Mouse (Mus musculus) embryonic facial prominence, embryonic 10.5 days (tissue): ENCODE results near the gene Ugt2a3. TPM values are rescaled to one million over a fixed set of nuclear protein-coding genes. Genes with fewer than 3 reads are reported as not detected.
"Not testable (repeated sequence)": the region's sequence is repeated elsewhere in the genome, so short reads cannot be mapped to it uniquely, and the experiment has no call there.

Experiments used
- DNase-seq: peaks from one replicate; pipeline ENCODE4 v3.0.0-alpha.2; 2017; ENCODE audit warnings: low spot score
- H3K27ac ChIP-seq: fragments of 300-500 bp; sonication (generic); replicated peaks from 2 replicates; pipeline ENCODE4 v1.5.1; 2016; ENCODE audit warnings: mild to moderate bottlenecking
- H3K27me3 ChIP-seq: fragments of 300-500 bp; sonication (generic); replicated peaks from 2 replicates; pipeline ENCODE4 v1.6.1; 2016; ENCODE audit warnings: low read depth, mild to moderate bottlenecking; ENCODE audit not compliant: poor library complexity, severe bottlenecking
- H3K36me3 ChIP-seq: fragments of 300-500 bp; sonication (generic); replicated peaks from 2 replicates; pipeline ENCODE4 v1.6.1; 2016; ENCODE audit warnings: mild to moderate bottlenecking, moderate library complexity
- H3K4me1 ChIP-seq: fragments of 300-500 bp; sonication (generic); 2 replicates; pipeline ENCODE4 v1.6.1; 2016
- H3K4me3 ChIP-seq: fragments of 300-500 bp; sonication (generic); 2 replicates; pipeline ENCODE4 v1.5.1; 2016; ENCODE audit warnings: mild to moderate bottlenecking, moderate library complexity
- H3K9me3 ChIP-seq: fragments of 300-500 bp; sonication (generic); 2 replicates; pipeline ENCODE4 v1.6.1; 2016; ENCODE audit warnings: mild to moderate bottlenecking
- WGBS: fragments of 180-500 bp; shearing (Covaris S2); methylation state at CpG from one replicate; pipeline ENCODE4 v1.1.7; 2016; 5-methylcytosine and 5-hydroxymethylcytosine counted together
- polyA plus RNA-seq: library from polyadenylated mRNA; unstranded; fragments of >200 nt; fragmentation: Nextera tagmentation; extraction: Ambion mirVana; gene quantifications from 2 replicates; pipeline ENCODE4 v1.2.1, GENCODE M21; 2016

Gene Ugt2a3
- polyA plus RNA-seq = not detected in 2 replicates

DNA sequence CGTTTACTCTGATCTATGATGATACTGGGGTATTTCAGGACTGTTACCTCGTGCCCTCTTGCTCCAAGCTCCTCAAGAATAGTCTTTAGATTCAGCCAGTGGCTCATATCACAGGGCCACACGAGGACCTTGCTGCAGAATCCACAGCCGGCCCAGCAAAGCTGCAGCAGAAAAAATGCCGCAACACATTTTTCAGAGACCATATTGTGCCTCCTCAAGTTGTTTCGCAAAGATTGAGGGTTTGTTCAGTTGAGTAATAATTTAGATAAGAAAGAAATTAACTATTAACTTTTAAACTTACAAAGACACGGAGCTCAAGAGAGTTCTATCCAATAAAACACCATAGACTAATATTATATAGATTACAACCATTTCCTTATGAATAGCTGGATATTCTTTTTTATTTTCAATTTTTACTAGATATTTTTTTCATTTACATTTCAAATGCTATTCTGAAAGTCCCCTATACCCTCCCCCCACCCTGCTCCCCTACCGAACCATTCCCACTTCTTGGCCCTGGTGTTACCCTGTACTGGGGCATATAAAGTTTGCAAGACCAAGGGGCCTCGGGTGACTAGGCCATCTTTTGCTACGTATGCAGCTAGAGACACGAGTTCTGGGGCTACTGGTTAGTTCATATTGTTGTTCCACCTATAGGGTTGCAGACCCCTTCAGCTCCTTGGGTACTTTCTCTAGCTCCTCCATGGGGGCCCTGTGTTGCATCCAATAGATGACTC, at the start of gene Ugt2a3:
Ugt2a3 (minus strand) TSS at position 235 of the 737 bp plus-strand sequence.
- no peak for DNase-seq
- no peak within 1 kb of the TSS for H3K4me3 ChIP-seq
- H3K9me3 ChIP-seq = no peaks in the 10 kb centered on the region
- 83% methylated on average over 11 of the region's 11 CpGs for WGBS
- no peaks in the 10 kb centered on the region for H3K27me3 ChIP-seq
- H3K4me1 ChIP-seq = no peaks in the 10 kb centered on the region
- H3K27ac ChIP-seq = no peak within 1 kb of the TSS
- no peaks in the 10 kb centered on the region for H3K36me3 ChIP-seq

DNA sequence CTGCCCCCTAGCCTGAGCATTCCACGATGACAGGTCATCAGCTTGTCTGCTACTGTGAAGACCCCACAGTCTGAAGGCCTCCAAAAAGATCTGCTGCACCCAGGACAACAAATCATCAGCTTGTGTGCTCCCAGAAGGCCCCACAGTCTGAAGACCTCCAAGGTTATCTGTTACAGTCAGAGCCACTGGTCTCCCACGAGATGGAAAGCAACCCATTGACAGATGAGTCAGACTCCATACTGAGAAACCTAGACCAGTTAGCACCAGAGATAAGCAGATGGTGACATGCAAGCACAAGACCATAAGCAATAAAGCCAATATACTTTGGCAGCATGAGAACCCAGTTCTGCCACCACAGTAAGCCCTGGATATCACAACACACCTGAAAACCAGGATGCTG, 43.2 kb upstream of the Ugt2a3 start:
- no peaks in the 10 kb centered on the region for H3K4me1 ChIP-seq
- no peak for DNase-seq
- no peaks in the 10 kb centered on the region for H3K36me3 ChIP-seq
- H3K27ac ChIP-seq = no peak overlapping the region
- no peaks in the 10 kb centered on the region for H3K27me3 ChIP-seq
- WGBS = 84% methylated on average over 2 of the region's 2 CpGs
- no peaks in the 10 kb centered on the region for H3K9me3 ChIP-seq
- H3K4me3 ChIP-seq = no peak overlapping the region

DNA sequence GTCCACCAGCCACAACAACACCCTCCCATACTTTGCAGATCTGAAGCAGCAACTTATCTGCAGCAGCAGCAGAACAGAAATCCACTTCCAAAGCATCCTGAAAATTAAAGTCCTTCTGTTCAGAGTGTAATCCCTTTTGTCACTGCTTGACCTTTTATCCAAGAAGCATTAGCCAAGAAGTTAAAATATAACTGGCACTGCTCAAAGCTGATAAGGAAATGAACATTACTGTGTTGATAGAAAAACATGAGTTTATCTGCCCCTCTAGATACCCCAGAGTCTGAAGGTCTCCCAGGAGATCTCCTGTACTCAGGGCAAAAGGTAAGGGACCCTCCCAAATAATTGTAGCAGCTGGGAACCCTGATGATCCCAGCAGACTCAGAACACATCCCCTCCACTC, 42.8 kb upstream of the Ugt2a3 start:
- no peaks in the 10 kb centered on the region for H3K4me1 ChIP-seq
- no peak overlapping the region for H3K27ac ChIP-seq
- H3K27me3 ChIP-seq = no peaks in the 10 kb centered on the region
- no peaks in the 10 kb centered on the region for H3K9me3 ChIP-seq
- DNase-seq = no peak
- H3K36me3 ChIP-seq = no peaks in the 10 kb centered on the region
- no peak overlapping the region for H3K4me3 ChIP-seq

DNA sequence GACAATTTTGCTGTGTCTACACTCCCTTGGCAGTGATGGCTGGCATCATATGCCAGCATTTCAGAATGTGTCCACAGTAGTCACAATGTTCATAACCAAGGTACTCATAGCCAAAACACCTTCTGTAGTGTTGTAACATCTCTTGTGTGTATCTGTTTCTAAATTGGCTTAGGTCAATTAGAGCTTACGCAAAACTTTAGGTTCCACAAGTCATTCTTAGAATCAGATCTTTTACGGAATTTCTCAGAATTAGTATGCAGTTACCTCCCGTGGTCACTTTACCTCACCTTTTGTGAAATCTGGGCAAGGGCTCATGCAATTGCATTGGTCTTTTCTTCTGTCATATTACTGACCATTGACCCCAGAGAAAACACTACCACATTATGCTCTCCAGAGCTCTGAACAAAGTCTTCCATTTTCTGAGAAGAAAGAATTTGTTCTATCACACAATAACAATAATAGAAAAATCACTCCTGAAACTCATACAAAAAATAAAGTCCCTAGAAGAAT, 38.9 kb upstream of the Ugt2a3 start:
- Histone ChIP-seq H3K4me3 (no peak overlapping the region), H3K4me1 (no peaks in the 10 kb centered on the region)
- WGBS = 89% methylated on average over 3 of the region's 3 CpGs

DNA sequence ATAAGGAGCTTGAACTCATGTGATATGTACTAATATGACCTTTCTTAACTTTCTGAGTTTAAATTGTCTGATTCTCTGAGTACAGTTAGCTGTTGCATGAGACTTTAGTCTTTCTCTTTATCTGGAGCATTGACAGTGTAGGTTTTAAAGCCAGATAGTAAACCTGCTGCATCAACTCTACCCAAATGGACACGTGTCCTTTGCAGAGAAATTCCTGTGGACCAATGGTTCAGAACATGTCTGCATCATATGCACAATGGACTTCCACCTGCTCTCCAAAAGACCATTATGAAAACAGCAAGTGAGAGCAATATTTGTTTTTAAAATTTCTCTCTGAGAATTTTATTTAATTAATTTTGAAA, 36.5 kb upstream of the Ugt2a3 start:
- H3K4me1 ChIP-seq = no peaks in the 10 kb centered on the region
- H3K4me3 ChIP-seq = no peak overlapping the region
- no peak for DNase-seq
- no peak overlapping the region for H3K27ac ChIP-seq
- no peaks in the 10 kb centered on the region for H3K36me3 ChIP-seq
- no peaks in the 10 kb centered on the region for H3K9me3 ChIP-seq
- no peaks in the 10 kb centered on the region for H3K27me3 ChIP-seq
- WGBS = 81% methylated on average over 1 of the region's 1 CpGs

More for the DNA sequence above, 38.9 kb upstream of the Ugt2a3 start:
- Histone ChIP-seq H3K27ac (no peak overlapping the region), H3K9me3 (no peaks in the 10 kb centered on the region), H3K27me3 (no peaks in the 10 kb centered on the region), H3K36me3 (no peaks in the 10 kb centered on the region)
- no peak for DNase-seq

DNA sequence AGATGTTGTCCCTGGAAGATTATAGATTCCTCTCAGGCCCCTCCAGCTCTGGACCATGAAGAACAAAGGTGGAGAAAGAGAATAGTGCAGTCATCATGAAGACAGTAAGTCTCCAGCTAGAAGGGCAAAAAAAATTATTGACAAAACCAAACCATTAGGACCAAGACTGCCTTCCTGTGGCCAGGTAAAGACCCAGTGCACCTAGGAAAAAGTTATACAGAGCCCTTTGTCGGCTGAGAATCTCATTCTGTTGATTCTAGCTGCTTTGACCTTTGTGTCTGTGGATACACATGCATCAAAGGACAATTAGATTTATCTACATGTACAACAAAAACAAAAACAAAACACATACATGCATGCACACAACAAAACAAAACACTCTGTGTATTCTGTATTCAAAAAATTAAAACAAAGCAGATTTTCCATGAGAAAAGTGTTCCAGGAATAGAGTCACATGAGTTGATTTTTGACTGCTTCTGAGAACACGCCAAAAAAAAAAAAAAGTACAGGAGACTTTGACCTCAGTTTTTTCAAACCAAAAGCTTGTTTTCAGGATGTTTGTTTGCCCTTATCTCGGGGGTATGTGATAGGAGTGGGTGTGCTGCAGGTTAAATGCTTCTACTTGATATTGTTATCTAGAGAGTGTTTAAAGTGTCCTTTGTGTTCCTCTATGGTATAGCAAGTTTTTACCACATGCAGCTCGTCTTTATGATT, 36.0 kb upstream of the Ugt2a3 start:
- 74% methylated on average over 4 of the region's 4 CpGs for WGBS
- H3K4me1 ChIP-seq, H3K27me3 ChIP-seq, DNase-seq, H3K27ac ChIP-seq, H3K36me3 ChIP-seq, H3K9me3 ChIP-seq, H3K4me3 ChIP-seq: not testable (repeated sequence)

DNA sequence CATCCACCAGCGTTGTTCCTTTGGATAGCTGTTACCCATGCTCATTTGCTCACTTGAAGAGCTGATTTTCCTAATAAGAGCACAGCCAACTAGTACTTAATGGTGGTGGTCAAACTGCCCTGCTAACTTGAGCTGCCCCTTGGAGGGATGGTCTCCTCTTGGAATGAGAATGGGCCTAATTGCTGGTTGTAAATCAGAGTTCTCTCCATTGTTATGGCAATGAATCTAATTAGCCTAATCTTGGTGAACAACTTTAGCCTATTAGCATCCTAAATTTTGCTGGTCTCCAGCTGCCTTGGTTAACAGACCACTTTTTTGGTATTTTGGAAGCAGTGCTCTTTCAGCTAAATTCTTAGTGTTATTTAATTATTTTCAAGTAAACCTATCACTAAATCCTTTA, 13.4 kb upstream of the Ugt2a3 start:
- no peaks in the 10 kb centered on the region for H3K27me3 ChIP-seq
- DNase-seq = no peak
- no peaks in the 10 kb centered on the region for H3K9me3 ChIP-seq
- H3K36me3 ChIP-seq = no peaks in the 10 kb centered on the region
- no peak overlapping the region for H3K27ac ChIP-seq
- 60% methylated on average over 1 of the region's 1 CpGs for WGBS
- H3K4me1 ChIP-seq = no peaks in the 10 kb centered on the region
- no peak overlapping the region for H3K4me3 ChIP-seq

DNA sequence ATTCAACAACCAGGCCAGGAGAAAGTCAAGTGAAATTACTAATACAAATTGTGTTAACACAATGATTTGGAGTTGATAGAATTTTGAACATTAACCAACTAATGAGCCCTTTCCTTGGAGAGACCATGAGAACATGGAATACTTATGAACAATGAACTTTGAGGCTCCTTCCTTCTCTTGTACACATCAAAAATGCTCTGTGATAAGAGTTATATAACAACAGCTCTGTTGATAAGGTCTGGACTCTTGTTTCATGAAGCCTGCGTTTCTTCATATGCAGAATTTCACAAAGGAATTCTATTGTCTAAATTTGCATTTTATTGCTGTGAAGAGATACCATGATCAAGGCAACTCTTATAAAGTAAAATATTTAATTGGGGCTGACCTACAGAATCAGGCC, 12.2 kb upstream of the Ugt2a3 start:
- H3K9me3 ChIP-seq, H3K36me3 ChIP-seq, DNase-seq, H3K4me3 ChIP-seq, H3K4me1 ChIP-seq, H3K27ac ChIP-seq, H3K27me3 ChIP-seq: not testable (repeated sequence)
- 81% methylated on average over 1 of the region's 1 CpGs for WGBS

DNA sequence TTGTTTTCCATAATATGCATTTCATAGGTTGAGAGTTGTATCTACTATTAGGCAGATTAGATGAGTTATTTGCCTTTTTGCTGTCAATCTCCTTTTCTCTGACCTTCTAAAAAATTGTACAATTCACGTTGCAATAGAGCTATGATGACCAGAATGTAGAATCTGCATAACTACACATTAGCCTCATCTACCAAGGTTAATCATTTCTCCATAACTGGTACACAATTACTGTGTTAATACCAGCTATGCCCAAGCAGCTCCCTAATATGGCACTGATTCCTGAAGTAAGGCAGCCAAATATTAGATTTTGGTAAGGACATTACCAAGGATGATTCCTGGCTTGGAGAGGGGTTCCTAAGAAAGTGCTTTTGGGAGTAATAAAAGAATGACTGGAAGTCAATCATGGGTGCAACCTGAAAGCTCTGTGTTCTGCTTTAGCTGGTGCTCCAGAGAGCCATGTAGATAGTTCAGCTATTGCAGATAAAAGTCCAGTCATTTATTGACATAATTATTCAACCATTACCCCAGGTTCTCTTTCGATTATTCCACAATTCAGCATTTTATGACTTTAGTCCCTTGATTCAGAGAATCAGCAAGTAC, 10.6 kb upstream of the Ugt2a3 start:
- 81% methylated on average over 2 of the region's 2 CpGs for WGBS
- H3K27ac ChIP-seq, DNase-seq, H3K4me3 ChIP-seq, H3K4me1 ChIP-seq, H3K9me3 ChIP-seq, H3K36me3 ChIP-seq, H3K27me3 ChIP-seq: not testable (repeated sequence)

DNA sequence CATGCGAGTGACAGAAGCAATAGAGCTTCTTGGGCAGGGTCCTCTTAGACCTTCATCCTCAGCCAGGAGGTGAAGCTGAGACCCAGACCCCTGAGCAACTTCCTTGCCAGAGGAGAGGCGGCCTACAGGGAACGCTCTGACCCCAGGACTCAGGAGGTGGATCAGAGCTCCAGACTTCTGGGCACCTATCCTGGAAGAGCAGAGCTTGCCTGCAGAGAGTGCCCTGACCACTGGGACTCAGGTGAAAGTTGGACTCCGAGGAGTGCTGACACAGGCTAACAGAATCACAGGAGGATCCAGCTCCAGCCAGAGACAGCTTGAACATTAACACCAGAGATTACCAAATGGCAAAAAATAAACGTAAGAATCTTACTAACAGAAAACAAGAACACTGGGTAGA, 3.5 kb upstream of the Ugt2a3 start:
- Histone ChIP-seq H3K27ac (no peak overlapping the region), H3K4me1 (no peaks in the 10 kb centered on the region), H3K4me3 (no peak overlapping the region), H3K27me3 (no peaks in the 10 kb centered on the region), H3K9me3 (no peaks in the 10 kb centered on the region), H3K36me3 (no peaks in the 10 kb centered on the region)
- WGBS = 89% methylated on average over 5 of the region's 5 CpGs
- DNase-seq = no peak

DNA sequence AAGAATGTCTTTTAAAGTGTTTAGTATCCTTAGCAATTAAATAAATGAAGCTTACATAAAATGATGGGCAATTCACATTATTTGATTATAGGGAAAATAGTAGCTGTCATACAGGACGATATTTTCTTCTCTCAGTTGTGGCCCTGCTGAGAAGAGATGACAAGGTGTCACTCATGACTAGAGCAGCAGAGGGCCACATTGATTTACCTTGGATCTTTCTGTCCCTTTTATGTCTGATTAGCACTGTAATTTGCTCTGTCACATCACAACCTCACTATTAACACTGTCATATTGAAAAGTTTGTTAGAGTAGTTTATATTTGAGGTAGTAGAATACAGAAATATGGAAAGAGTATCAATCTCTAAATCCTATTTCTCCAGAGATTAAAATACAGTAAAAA, 1.8 kb downstream of the Ugt2a3 start:
- Histone ChIP-seq H3K4me1 (no peaks in the 10 kb centered on the region), H3K27ac (no peak overlapping the region), H3K9me3 (no peaks in the 10 kb centered on the region), H3K27me3 (no peaks in the 10 kb centered on the region), H3K36me3 (no peaks in the 10 kb centered on the region), H3K4me3 (no peak overlapping the region)
- DNase-seq = no peak
- 74% methylated on average over 1 of the region's 1 CpGs for WGBS

DNA sequence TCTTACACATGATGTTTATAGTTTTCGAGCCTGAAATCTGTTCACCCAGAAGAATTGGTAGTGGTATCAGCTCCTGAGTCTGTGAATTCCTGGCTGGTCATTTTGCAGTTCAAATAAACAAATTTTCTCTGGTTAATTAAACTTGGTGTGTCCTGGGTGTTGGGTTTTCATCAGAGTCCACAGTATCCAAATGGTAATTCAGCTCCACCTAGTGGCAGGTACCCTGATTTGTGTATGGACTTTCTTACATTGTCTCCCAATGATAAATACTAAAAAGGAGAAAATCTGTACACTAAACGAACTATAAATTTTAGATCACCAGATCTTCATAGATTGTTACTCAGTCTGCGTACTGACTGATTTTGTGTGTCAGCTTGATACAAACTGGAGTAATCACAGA, 3.4 kb downstream of the Ugt2a3 start:
- Histone ChIP-seq H3K27me3 (no peaks in the 10 kb centered on the region), H3K27ac (no peak overlapping the region), H3K36me3 (no peaks in the 10 kb centered on the region), H3K9me3 (no peaks in the 10 kb centered on the region), H3K4me3 (no peak overlapping the region), H3K4me1 (no peaks in the 10 kb centered on the region)
- DNase-seq = no peak
- 54% methylated on average over 3 of the region's 3 CpGs for WGBS

DNA sequence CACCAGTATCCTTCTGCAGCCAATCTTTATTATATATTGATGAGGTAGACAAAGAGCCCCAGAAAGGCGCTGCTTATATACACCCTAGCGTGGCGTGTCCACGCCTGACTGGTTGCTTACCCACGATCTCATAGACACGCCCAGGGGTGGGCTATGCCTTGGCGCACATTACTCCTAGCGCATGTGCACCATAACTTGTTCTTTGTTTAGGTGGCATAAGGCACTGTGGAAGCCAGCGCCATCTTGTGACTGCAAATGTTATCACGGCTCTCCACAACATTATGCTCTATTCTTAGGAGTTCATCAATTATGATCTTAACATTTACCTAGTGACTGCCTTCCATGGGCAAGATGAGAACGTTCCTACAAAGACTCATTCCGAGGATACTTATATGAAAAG, 25.6 kb downstream of the Ugt2a3 start:
- Histone ChIP-seq H3K4me1 (no peaks in the 10 kb centered on the region), H3K27ac (no peak overlapping the region), H3K9me3 (peaks cover 3% of the 10 kb centered on the region; the same call in 1 of the 2 replicates), H3K27me3 (no peaks in the 10 kb centered on the region), H3K4me3 (no peak overlapping the region), H3K36me3 (no peaks in the 10 kb centered on the region)
- WGBS = 93% methylated on average over 12 of the region's 12 CpGs
- no peak for DNase-seq
